Mouse (Mus musculus) midbrain, embryonic 10.5 days (tissue): Measurements from ENCODE around the gene Adh1. TPM values are rescaled to one million over a fixed set of nuclear protein-coding genes. Genes with fewer than 3 reads are reported as not detected.

ENCODE experiments used
- DNase-seq: peaks from one replicate; pipeline ENCODE4 v3.0.0-alpha.2; 2017; ENCODE audit warnings: low spot score
- H3K27ac ChIP-seq: fragments of 300-500 bp; sonication (generic); replicated peaks from 2 replicates; pipeline ENCODE4 v1.5.1; 2016; ENCODE audit warnings: mild to moderate bottlenecking
- H3K27me3 ChIP-seq: fragments of 300-500 bp; sonication (generic); 2 replicates; pipeline ENCODE4 v1.6.1; 2016; ENCODE audit warnings: low read depth, mild to moderate bottlenecking; ENCODE audit not compliant: poor library complexity, severe bottlenecking
- H3K36me3 ChIP-seq: fragments of 300-500 bp; sonication (generic); 2 replicates; pipeline ENCODE4 v1.6.1; 2016; ENCODE audit warnings: mild to moderate bottlenecking, moderate library complexity
- H3K4me1 ChIP-seq: fragments of 300-500 bp; sonication (generic); 2 replicates; pipeline ENCODE4 v1.6.1; 2016
- H3K4me3 ChIP-seq: fragments of 300-500 bp; sonication (generic); 2 replicates; pipeline ENCODE4 v1.5.1; 2016; ENCODE audit warnings: mild to moderate bottlenecking, moderate library complexity
- H3K9me3 ChIP-seq: fragments of 300-500 bp; sonication (generic); replicated peaks from 2 replicates; pipeline ENCODE4 v1.6.1; 2016; ENCODE audit warnings: mild to moderate bottlenecking
- WGBS: fragments of 180-500 bp; shearing (Covaris S2); methylation state at CpG from one replicate; pipeline ENCODE4 v1.1.7; 2016; 5-methylcytosine and 5-hydroxymethylcytosine counted together
- polyA plus RNA-seq: library from polyadenylated mRNA; unstranded; fragments of >200 nt; fragmentation: Nextera tagmentation; extraction: Ambion mirVana; gene quantifications from 2 replicates; pipeline ENCODE4 v1.2.1, GENCODE M21; 2016

Adh1 gene
- polyA plus RNA-seq, 1 experiment from 2014 or later = 0.14 TPM

GRCm38 (mm10) chr3:138336104-138336754, 75.4 kb downstream of the Adh1 start:
- peaks cover 5% of the 10 kb centered on the region; the same call in 1 of the 2 replicates for H3K4me1 ChIP-seq
- H3K36me3 ChIP-seq = no peaks in the 10 kb centered on the region
- no peaks in the 10 kb centered on the region for H3K9me3 ChIP-seq
- no peak for DNase-seq
- no peak overlapping the region for H3K27ac ChIP-seq
- 77% methylated on average over 3 of the region's 3 CpGs for WGBS
- H3K27me3 ChIP-seq = no peaks in the 10 kb centered on the region
- H3K4me3 ChIP-seq = no peak overlapping the region

Other genes with a start within 250 kb of the Adh1 start
- 0.01 TPM in 1 of 2 replicates, not detected in the other for gene 1110002E22Rik, start 195.9 kb upstream of the Adh1 start, polyA plus RNA-seq
- gene Gm5105, start 193.6 kb upstream of the Adh1 start, polyA plus RNA-seq = not detected in 2 replicates
- gene Trmt10a, start 117.5 kb upstream of the Adh1 start, polyA plus RNA-seq = 17.8 and 19.5 TPM in 2 replicates
- gene Mttp, start 116.0 kb upstream of the Adh1 start, polyA plus RNA-seq = 11.3 and 12.5 TPM in 2 replicates
- not detected in 2 replicates for gene 4930579F01Rik, start 67.2 kb upstream of the Adh1 start, polyA plus RNA-seq
- gene Adh7, start 43.2 kb upstream of the Adh1 start, polyA plus RNA-seq = 0.25 TPM in 1 of 2 replicates, not detected in the other
- gene Adh6a, start 52.3 kb downstream of the Adh1 start, polyA plus RNA-seq = not detected in 2 replicates
- 0.47 and 1.0 TPM in 2 replicates for gene Adh6b, start 80.8 kb downstream of the Adh1 start, polyA plus RNA-seq
- not detected in 2 replicates for gene Adh4, start 154.5 kb downstream of the Adh1 start, polyA plus RNA-seq
- gene Adh5, start 182.1 kb downstream of the Adh1 start, polyA plus RNA-seq = 266 and 280 TPM in 2 replicates
- gene Metap1, start 228.5 kb downstream of the Adh1 start, polyA plus RNA-seq = 47.9 and 48.0 TPM in 2 replicates